Mouse (Mus musculus) ES-Bruce4 (cell line): Measurements from ENCODE around the gene Cr2.

ENCODE experiments used
- CTCF ChIP-seq: IDR thresholded peaks from one replicate; pipeline ENCODE4 v1.8.1; 2011; ENCODE audit warnings: low read depth, low read length
- EP300 ChIP-seq: IDR thresholded peaks from 2 replicates; pipeline ENCODE4 v1.6.1; 2011; ENCODE audit warnings: low read depth, low read length; ENCODE audit not compliant: insufficient read depth
- POLR2A ChIP-seq: IDR thresholded peaks from one replicate; pipeline ENCODE4 v1.8.1; 2011; ENCODE audit warnings: low read length; ENCODE audit not compliant: insufficient read depth

GRCm38 (mm10) chr1:195130479-195130878, 46.0 kb downstream of the Cr2 start:
- TF ChIP-seq CTCF (no peak), POLR2A (no peak), EP300 (no peak)
